Mouse (Mus musculus): ENCODE data around the gene Serpinb1a. TPM values are rescaled to one million over a fixed set of nuclear protein-coding genes. Genes with fewer than 3 reads are reported as not detected.
"Not testable (repeated sequence)": the region's sequence is repeated elsewhere in the genome, so short reads cannot be mapped to it uniquely, and the experiment has no call there.

Serpinb1a gene
- total RNA-seq (2021): 1 to 10 TPM; 4.9 to 6.4 TPM
- long read RNA-seq, experiment 1, transcript Serpinb1a-201 (7 exons, 1,918 nt): major isoform, 5 of 5 reads
- long read RNA-seq, experiment 1, partial matches to known transcripts: 0 of 5 reads
- long read RNA-seq, experiment 1, other reads (novel, unspliced or antisense): 0 of 5 reads
- long read RNA-seq, experiment 2, transcript Serpinb1a-201 (7 exons, 1,918 nt): major isoform, 7 of 8 reads
- long read RNA-seq, experiment 2, partial matches to known transcripts: 0 of 8 reads
- long read RNA-seq, experiment 2, other reads (novel, unspliced or antisense): 1 of 8 reads

DNA sequence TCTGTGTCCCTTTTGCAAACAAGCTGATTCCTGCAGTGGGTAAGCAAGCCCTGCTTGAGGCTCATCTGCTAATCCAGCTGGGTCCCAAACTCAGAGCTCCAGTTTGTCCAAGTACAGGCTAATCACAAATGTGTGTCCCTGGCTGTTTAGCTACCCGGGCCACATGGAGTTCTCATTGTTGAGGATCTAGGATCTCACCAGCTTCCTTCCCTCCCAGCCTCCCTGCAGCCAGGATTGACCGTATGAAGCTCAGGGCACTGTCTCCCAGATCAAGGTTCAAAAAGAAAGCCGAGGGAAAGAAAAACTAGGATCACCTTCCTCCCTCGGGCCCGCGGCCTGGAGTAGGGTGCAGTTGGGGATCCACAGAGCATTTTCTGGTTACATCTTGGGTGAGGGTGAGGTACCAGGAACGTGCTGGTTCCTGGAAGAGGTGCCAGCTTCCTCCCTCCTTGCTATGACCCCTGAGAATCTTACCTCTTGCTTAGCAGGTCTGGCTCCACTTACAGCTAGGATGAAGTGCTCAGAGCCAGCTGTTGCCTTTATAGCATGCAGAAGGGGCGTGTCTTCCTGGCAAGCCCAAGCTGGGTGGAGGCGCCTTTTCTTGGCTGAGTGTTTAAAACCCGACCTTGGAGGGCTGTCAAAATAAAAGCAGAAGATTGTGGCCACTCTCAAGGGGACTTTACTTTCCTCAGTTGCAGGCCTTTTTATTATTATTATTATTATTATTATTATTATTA is at the start of gene Serpinb1a:
Serpinb1a (minus strand) TSS at position 518 of the 737 bp plus-strand sequence.
- no peak for DNase-seq (ENCODE audit: low spot score in 2 of 2)

DNA sequence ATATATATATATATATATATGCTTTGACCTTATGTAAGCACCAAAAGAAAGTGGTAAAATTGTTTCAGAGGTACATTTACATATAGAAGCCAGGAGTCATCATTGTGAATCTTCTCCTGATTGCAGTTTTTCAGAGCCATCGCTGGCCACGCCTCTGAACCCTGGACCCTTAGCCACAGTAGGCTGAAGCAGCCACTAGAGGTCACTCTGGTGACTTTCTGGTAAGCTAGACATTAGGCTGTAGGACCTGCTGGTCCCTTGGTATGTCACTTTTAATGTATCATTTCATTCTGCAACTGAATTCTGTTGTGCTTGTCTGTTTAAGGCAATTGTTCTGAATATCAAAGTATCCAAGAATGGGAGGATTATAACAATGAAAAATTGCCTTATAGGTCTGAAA is 49.7 kb upstream of the Serpinb1a start:
- DNase-seq (ENCODE audit: low spot score in 2 of 2): peak; percentile 21 to 22

DNA sequence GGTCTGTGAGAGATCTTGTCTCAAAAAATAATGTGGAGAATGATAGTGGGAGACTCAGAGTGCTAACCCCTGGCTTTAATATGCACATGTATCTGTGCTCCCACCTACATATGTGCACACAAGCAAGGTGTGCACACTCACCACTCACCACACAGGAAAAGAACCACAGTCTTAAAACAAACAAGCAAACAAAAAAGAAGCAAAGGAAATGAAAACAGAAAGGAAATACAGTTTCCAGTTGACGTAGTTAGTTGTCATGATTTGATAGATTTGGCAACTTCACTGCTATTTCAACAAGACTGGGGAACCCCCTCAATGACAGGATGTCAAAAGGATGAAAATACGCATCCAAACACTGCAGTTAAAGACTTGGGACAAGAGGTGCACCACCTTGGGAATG is 48.1 kb upstream of the Serpinb1a start:
- DNase-seq (ENCODE audit: low spot score in 2 of 2): not testable (repeated sequence)

DNA sequence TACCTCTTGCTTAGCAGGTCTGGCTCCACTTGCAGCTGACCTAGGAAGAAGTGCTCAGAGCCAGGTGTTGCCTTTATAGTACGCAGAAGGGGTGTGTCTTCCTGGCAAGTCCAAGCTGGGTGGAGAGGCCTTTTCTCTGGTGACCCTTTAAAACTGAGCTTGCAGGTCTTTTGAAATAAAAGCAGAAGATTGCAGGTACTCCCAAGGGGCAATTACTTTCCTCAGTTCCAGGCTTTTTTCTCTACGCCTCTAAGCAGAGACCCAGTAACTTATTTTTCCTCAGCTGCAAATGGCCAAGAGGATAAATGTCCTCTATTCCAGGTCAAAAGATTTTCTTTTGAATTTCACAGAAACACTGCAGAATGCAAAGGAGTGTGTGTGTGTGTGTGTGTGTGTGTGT is 47.1 kb upstream of the Serpinb1a start, which contains the start of gene Serpinb1c:
Serpinb1c (minus strand) TSS at position 101 of the 400 bp plus-strand sequence.
- DNase-seq (ENCODE audit: low spot score in 2 of 2): no peak

DNA sequence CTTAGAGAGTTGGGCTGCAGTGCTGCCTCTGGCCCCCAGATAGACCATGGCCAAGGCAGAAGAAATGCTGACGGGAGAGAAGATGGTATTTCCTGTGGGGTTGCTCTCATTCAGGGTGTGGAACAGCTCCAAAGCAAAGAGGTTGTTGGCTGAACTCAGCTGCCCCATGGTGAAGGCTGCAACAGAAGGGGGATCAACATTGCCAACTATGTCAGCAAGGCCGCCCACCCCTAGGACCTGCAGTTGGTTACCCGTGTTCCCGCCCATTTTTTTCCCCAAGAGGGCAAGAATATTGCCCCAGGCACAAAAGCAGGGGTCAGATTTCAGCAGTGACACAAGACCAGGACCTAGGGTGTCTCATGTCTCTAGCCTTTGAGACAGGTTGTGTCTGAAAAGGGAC is 45.9 kb upstream of the Serpinb1a start:
- DNase-seq (ENCODE audit: low spot score in 2 of 2): no peak

DNA sequence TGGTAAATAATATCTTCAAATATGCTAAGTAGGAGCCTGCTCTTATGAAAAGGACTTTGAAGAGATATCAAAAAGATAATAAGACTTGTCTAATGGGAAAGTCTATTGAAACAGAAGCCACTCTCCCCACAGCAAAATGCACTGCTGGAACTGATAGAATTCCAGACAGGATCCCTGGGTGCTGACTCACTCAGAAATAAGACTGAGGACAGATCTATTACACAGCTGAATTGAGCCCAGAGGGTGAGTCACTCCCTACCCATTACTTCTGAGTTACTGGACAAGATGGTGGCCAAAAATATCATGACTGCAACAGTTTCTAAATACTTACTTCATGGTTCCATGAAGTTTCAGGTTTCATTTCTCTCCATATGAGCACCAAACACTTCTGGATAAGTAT is 33.8 kb upstream of the Serpinb1a start:
- DNase-seq (ENCODE audit: low spot score in 2 of 2): no peak

DNA sequence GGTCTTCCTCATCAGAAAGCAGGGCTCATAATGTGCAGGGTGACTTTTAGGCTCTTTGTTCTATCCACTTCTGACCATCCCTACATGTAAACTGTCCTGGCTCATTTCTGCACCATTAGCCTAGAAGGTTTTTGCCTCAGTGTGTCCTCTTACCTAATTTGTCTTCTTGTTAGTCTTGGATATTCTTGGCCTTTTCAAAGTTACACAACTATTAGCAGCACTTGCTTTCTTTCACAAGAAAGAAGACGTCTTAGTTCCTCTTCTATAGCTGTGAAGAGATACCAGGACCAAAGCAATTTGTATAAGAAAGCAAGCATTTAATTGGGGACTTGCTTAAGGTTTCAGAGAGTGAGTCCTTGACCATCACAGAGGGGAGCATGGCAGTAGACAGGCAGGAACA is 22.9 kb upstream of the Serpinb1a start:
- no peak for DNase-seq (ENCODE audit: low spot score in 2 of 2)

DNA sequence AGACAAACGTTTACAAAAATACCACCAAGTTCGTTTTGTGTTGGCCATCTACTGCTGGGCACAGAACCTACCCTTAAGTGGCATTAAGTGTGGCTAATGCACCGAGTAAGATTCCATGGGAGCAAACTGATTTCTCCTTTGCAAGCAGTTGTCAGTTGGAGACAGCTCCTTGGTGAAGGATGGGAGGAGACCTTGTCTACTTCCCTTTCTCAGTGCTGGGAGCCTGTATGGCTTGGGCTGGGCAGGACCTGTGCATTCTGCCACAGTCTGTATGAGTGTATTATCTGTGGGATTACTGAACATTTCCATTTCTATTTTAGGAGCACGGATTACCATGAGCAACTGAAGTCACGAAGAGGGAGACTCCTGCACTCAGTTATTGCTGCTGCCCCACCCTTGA is 17.9 kb upstream of the Serpinb1a start:
- no peak for DNase-seq (ENCODE audit: low spot score in 2 of 2)

DNA sequence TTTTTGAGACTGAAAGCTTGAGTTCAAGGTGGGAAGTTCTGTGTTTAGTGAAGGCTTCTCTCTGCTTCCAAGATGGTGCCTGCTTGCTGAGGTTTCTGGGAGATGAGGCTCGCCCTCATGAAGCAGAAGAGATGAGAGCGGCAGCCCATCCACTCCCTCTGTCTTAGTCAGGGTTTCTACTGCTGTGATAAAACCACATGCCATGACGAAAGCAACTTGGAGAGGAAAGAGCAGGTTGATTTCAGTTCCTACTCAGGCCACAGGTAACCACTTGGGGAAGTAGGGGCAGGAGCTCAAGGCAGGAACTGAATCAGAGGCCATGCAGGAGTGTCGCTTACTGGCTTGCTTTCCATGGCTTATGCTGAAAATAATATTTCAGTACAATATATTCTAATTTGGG is 17.2 kb upstream of the Serpinb1a start:
- DNase-seq (ENCODE audit: low spot score in 2 of 2): not testable (repeated sequence)

DNA sequence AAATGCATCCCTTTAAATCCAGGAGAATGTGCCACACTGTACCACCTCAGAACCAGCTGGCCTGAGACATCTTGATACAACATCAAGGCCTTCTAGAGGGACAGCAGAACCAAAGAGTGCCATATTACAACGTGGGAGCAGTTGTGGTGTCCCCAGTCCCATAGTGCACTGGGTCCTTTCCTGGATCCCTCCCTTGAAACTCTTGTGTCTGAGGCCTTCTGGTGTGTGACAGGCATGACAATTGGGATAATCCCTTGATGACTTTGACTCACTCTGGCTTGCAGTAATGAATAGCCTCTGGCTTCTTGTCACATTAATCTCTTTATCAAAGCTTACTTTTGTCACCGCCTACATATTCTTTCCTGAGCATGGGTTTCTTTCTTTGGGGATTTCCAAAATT is 16.0 kb upstream of the Serpinb1a start:
- DNase-seq (ENCODE audit: low spot score in 2 of 2): no peak

DNA sequence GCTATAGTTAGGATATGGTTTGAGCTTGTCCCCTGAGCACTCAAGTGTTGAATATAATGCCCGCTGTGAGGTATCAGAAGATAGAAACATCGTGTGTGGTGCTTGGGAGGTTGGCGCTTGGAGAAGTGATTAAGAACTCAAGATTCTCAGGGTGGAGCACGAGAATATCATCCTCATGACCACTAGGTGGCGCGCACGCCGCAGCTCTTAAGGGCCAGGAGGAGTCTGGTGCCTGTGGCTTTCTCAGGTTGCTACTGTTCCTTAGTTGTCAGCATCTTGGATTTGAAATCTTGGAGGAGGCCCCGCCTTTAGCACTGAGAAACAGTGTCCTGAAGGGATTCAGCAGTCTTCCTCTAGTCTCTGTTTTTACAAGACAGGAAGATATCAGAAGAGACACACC is 15.5 kb upstream of the Serpinb1a start:
- peak; percentile 75 to 80 for DNase-seq (ENCODE audit: low spot score in 2 of 2)

DNA sequence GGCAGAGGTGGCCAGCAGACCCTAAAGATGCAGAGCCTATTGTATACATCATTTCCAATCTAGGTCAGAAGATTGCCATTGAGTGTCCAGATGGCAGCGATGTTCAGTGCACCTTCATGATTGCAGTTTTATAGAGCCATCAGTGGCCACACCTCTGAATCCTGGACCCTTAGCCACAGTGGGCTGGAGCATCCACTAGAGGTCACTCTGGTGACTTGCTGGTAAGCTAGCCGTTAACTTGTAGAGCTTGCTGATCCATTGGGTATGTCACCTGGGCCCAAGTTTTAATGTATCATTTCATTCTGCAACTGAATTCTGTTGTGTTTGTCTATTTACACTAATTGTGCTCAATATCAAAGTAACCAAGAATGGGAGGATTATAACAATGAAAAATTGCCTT is 14.6 kb upstream of the Serpinb1a start:
- no peak for DNase-seq (ENCODE audit: low spot score in 2 of 2)

DNA sequence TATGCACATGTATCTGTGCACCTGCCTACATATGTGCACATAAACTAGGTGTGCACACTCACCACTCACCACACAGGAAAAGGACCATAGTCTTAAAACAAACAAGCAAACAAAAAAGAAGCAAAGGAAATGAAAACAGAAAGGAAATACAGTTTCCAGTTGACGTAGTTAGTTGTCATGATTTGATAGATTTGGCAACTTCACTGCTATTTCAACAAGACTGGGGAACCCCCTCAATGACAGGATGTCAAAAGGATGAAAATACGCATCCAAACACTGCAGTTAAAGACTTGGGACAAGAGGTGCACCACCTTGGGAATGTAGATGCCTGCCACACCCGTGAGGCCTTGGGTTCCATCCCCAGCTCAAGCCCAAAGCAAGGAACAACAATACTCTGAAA is 13.5 kb upstream of the Serpinb1a start:
- DNase-seq (ENCODE audit: low spot score in 2 of 2): not testable (repeated sequence)

DNA sequence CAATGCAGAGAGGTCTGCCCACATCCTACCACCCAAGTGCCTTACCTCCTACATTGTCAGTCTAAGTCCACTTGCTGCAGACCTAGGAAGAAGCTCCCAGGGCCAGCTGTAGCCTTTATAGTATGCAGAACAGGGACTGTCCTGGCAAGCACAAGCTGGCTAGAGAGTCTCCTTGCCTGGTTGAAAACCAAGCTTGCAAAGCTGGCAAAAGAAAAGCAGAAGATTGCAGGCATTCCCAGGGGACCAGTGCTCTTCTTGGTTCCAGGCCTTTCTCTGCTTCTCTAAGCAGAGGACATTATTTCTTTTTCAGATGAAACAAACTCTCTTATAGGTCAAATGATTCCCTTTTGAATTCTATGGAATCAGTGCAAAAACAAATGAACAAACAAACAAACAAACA is 12.5 kb upstream of the Serpinb1a start:
- DNase-seq (ENCODE audit: low spot score in 2 of 2): no peak

DNA sequence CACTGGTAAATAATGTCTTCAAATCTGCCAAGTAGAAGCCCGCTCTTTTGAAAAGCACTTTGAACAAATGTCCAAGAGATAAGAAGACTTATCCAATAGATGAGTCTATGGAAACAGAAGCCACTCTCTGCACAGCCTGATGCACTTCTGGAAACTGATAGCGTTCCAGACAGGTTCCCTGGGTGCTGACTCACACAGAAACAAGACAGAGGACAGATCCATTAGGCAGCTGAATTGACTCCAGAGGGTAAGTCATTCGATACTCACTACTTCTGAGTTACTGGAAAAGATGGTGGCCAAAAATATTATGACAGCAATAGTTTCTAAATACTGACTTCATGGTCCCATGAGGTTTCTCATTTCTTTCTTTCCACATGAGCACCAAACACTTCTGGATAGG is 9.8 kb upstream of the Serpinb1a start:
- DNase-seq (ENCODE audit: low spot score in 2 of 2): no peak

DNA sequence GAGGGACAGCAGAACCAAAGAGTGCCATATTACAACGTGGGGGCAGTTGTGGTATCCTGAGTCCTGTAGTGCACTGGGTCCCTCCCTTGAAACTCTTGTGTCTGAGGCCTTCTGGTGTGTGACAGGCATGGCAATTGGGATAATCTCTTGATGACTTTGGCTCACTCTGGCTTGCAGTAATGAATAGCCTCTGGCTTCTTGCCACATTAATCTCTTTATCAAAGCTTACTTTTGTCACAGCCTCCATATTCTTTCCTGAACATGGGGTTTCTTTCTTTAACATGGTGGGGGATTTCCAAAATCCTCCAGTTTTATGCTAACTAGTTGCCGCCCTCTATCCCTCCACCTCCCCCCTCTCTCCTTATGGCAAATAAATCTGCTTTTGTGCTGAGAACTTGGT is 2.1 kb upstream of the Serpinb1a start:
- DNase-seq (ENCODE audit: low spot score in 2 of 2): no peak

DNA sequence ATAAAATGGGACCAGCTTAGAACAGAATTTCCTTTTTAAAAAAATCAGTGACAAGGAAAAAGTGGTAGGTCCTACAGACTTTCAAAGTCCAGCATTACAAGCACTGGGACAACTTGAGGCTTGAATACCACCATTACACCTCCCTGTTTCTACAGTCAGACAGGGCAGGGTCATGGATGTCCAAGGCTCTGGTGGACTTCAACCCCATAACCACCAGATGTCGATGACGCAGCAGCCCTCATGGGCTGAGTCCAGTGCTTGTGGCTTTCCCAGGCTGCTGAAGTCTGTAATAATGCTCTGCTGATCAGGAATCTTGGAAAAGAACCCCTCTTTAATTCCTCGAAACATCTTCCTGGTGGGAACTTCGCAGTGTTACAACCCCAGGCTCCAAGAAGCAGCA is 1.6 kb upstream of the Serpinb1a start:
- DNase-seq (ENCODE audit: low spot score in 2 of 2): no peak

DNA sequence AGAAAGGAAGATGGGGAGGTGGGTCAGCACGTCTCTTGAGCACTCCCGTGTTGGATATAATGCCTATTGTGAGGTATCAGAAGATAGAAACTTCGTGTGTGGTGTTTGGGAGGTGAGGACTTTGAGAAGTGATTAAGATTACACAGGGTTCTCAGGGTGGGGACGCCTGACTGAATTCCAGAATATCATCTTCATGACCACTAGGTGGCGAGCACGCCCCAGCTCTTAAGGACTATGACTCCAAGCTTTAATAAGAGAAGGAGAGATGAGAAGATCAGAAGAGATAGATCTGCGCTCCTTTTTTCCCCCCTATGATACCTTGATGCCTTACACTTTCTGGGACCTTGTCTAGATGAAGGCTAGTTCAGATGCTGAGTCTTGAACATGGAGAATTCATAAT is 982 bp upstream of the Serpinb1a start:
- DNase-seq (ENCODE audit: low spot score in 2 of 2): peak; percentile 40 to 56

DNA sequence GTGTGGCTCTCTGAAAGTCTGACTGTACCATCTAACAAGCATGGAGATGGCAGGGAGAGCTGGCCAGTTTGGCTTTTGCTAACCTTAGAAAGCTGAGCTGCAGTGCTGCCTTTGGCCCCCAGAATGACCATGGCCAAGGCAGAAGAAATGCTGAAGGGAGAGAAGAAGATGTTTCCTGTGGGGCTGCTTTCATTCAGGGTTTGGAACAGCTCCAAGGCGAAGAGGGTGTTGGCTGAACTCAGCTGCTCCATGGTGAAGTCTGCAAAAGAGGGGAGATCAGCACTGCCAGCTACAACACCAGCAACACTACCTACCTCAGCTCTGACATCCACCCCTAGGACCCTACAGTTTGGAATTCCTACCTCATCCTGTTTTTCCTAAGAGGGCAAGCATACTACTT is 829 bp downstream of the Serpinb1a start:
- no peak for DNase-seq (ENCODE audit: low spot score in 2 of 2)

DNA sequence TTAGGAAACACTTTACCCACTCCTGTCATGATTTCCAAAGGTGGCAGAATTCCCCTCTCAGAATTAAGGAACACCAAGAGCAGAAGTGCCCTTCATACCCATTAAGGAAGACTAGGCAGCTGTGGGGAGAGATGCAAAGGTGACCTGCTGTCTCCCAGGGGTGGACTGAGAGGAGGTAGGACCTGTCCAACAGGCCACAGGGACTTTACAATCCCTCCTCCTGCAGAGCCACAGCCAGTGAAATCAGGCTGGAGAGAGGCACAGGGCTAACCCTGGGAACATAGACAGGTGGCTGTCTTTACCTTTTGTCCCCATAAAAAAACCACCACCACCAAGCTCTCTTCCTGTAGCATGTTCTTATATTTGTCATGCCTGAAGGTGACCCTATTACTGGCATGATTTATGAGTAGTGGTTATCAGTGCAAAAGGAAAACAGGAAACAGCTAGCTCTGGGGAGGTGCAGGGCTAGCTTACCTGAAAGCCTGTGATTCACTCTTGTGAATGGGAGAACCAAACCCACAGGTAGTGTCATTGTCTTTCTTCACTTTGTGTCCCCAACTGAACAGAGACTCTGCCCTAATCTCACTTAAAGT is 1.4 kb downstream of the Serpinb1a start:
- DNase-seq (ENCODE audit: low spot score in 2 of 2): no peak

DNA sequence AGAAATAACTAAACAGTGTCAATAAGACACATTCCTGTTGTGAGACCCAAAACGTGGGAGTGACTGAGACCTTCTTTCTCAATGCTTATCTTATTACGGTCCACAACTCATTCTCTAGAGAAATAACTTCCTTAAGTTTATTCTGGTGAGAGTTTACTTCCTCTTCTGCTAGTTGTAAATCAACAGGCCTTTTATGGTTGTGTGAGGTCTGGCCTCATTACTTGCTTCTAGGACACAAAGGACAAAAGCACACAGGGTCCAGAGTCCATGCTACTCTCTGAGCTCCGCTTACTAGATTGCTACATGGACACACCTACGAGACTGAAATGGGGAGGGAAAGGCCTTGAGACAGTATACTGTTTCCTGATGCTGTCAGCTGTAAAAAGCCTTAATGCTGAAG is 1.9 kb downstream of the Serpinb1a start:
- DNase-seq (ENCODE audit: low spot score in 2 of 2): no peak

DNA sequence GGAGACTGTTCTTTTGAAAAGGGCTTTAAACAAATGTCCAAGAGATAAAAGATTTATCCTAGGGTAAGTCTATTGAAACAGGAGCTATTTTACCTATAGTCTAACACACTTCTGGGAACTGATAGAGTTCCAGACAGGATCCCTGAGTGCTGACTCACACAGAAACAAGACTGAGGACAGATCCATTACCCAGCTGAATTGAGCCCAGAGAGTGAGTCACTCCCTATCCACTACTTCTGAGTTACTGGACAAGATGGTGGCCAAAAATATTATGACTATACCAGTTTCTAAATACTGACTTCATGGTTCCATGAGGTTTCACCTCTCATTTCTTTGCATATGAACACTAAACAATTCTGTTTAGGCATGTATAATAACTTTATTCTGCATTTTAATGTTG is 4.8 kb downstream of the Serpinb1a start:
- no peak for DNase-seq (ENCODE audit: low spot score in 2 of 2)

Data from left cerebral cortex, adult 18-20 months (tissue).